Mouse (Mus musculus) cerebellum, adult 11-12 months (tissue): ENCODE results near the gene Eef1akmt3.
A peak's percentile ranks its signal among the peaks of the same experiment; 100 is the strongest.

ENCODE experiments used
- DNase-seq: peaks from one replicate; pipeline ENCODE4 v3.0.0; 2022

Gene Eef1akmt3

GRCm38 (mm10) chr10:127049395-127050118 is 8.2 kb upstream of the Eef1akmt3 start:
- no peak for DNase-seq

GRCm38 (mm10) chr10:127048608-127049394 is 7.5 kb upstream of the Eef1akmt3 start:
- no peak for DNase-seq

- DNase-seq = no peak
Measured at GRCm38 (mm10) chr10:127047954-127048353, 6.6 kb upstream of the Eef1akmt3 start, which contains the start of gene Cyp27b1. Cyp27b1 (plus strand) TSS chr10:127048250.

- no peak for DNase-seq
Measured at GRCm38 (mm10) chr10:127043187-127043586, 1.9 kb upstream of the Eef1akmt3 start.

GRCm38 (mm10) chr10:127042468-127043115 is 1.3 kb upstream of the Eef1akmt3 start:
- no peak for DNase-seq

- DNase-seq = peak; percentile 84
Measured at GRCm38 (mm10) chr10:127041774-127042338, 543 bp upstream of the Eef1akmt3 start.

- no peak for DNase-seq
Measured at GRCm38 (mm10) chr10:127040569-127041214, 621 bp downstream of the Eef1akmt3 start.

- no peak for DNase-seq
Measured at GRCm38 (mm10) chr10:127037641-127038040, 3.7 kb downstream of the Eef1akmt3 start.

GRCm38 (mm10) chr10:127036273-127036672 is 5.0 kb downstream of the Eef1akmt3 start:
- no peak for DNase-seq

- no peak for DNase-seq
Measured at GRCm38 (mm10) chr10:127033301-127033741, 8.0 kb downstream of the Eef1akmt3 start.

- DNase-seq = peak; percentile 88
Measured at GRCm38 (mm10) chr10:127030336-127031296, 10.7 kb downstream of the Eef1akmt3 start, which contains the start of gene Tsfm. Tsfm (minus strand) TSS chr10:127030840.

- DNase-seq = no peak
Measured at GRCm38 (mm10) chr10:127018422-127018821, 22.9 kb downstream of the Eef1akmt3 start.

GRCm38 (mm10) chr10:127017071-127017470 is 24.2 kb downstream of the Eef1akmt3 start:
- DNase-seq = no peak

GRCm38 (mm10) chr10:127016488-127016887 is 24.8 kb downstream of the Eef1akmt3 start:
- DNase-seq = no peak

GRCm38 (mm10) chr10:127003806-127004205 is 37.5 kb downstream of the Eef1akmt3 start:
- no peak for DNase-seq

GRCm38 (mm10) chr10:127003334-127003733 is 38.0 kb downstream of the Eef1akmt3 start:
- no peak for DNase-seq

- DNase-seq = no peak
Measured at GRCm38 (mm10) chr10:127002765-127003164, 38.5 kb downstream of the Eef1akmt3 start.

GRCm38 (mm10) chr10:127002056-127002455 is 39.3 kb downstream of the Eef1akmt3 start:
- DNase-seq = no peak

- DNase-seq = no peak
Measured at GRCm38 (mm10) chr10:127001297-127001696, 40.0 kb downstream of the Eef1akmt3 start.

- no peak for DNase-seq
Measured at GRCm38 (mm10) chr10:127000529-127000928, 40.8 kb downstream of the Eef1akmt3 start, which contains the start of gene Avil. Avil (plus strand) TSS chr10:127000709.
